Mouse (Mus musculus): ENCODE data around the gene Tcf21. TPM values are rescaled to one million over a fixed set of nuclear protein-coding genes. Genes with fewer than 3 reads are reported as not detected.
A peak's percentile ranks its signal among the peaks of the same experiment; 100 is the strongest.

Gene Tcf21
- not detected in 2 replicates for total RNA-seq (2015)
- not detected in 2 replicates for total RNA-seq (2017)

- ATAC-seq (replicated peaks; ENCODE audit: poor library complexity): no peak
These were observed at the start of gene Tcf21 for GRCm38 (mm10) chr10:22819871-22820590. TSS of gene Tcf21 (minus strand) at chr10:22820174.

- ATAC-seq (replicated peaks; ENCODE audit: poor library complexity): no peak
These were observed 48.5 kb upstream of the Tcf21 start for GRCm38 (mm10) chr10:22868386-22868918.

GRCm38 (mm10) chr10:22867210-22867609 is 47.2 kb upstream of the Tcf21 start:
- peak; percentile 87 for ATAC-seq (replicated peaks; ENCODE audit: poor library complexity)

- no peak for ATAC-seq (replicated peaks; ENCODE audit: poor library complexity)
These were observed 38.1 kb upstream of the Tcf21 start for GRCm38 (mm10) chr10:22858111-22858510.

GRCm38 (mm10) chr10:22854330-22854729 is 34.4 kb upstream of the Tcf21 start:
- no peak for ATAC-seq (replicated peaks; ENCODE audit: poor library complexity)

- ATAC-seq (replicated peaks; ENCODE audit: poor library complexity): no peak
These were observed 25.4 kb upstream of the Tcf21 start for GRCm38 (mm10) chr10:22845351-22845750.

GRCm38 (mm10) chr10:22844731-22845130 is 24.8 kb upstream of the Tcf21 start:
- ATAC-seq (replicated peaks; ENCODE audit: poor library complexity): no peak

GRCm38 (mm10) chr10:22843440-22844361 is 23.7 kb upstream of the Tcf21 start:
- no peak for ATAC-seq (replicated peaks; ENCODE audit: poor library complexity)

- ATAC-seq (replicated peaks; ENCODE audit: poor library complexity): no peak
These were observed 22.9 kb upstream of the Tcf21 start for GRCm38 (mm10) chr10:22842781-22843439.

- no peak for ATAC-seq (replicated peaks; ENCODE audit: poor library complexity)
These were observed 22.1 kb upstream of the Tcf21 start for GRCm38 (mm10) chr10:22842113-22842512.

GRCm38 (mm10) chr10:22826244-22826643 is 6.3 kb upstream of the Tcf21 start:
- no peak for ATAC-seq (replicated peaks; ENCODE audit: poor library complexity)

- no peak for ATAC-seq (replicated peaks; ENCODE audit: poor library complexity)
These were observed 2.9 kb upstream of the Tcf21 start for GRCm38 (mm10) chr10:22822896-22823295.

GRCm38 (mm10) chr10:22822486-22822885 is 2.5 kb upstream of the Tcf21 start:
- no peak for ATAC-seq (replicated peaks; ENCODE audit: poor library complexity)

GRCm38 (mm10) chr10:22821709-22822108 is 1.7 kb upstream of the Tcf21 start:
- ATAC-seq (replicated peaks; ENCODE audit: poor library complexity): no peak

GRCm38 (mm10) chr10:22821267-22821666 is 1.3 kb upstream of the Tcf21 start:
- ATAC-seq (replicated peaks; ENCODE audit: poor library complexity): no peak

GRCm38 (mm10) chr10:22820841-22821240 is 867 bp upstream of the Tcf21 start:
- ATAC-seq (replicated peaks; ENCODE audit: poor library complexity): no peak

- ATAC-seq (replicated peaks; ENCODE audit: poor library complexity): 0 out of 2 replicates have a peak, but pooled peaks have one; percentile 23
These were observed 619 bp downstream of the Tcf21 start for GRCm38 (mm10) chr10:22819239-22819870.

- ATAC-seq (replicated peaks; ENCODE audit: poor library complexity): no peak
These were observed 1.3 kb downstream of the Tcf21 start for GRCm38 (mm10) chr10:22818600-22819238.

- no peak for ATAC-seq (replicated peaks; ENCODE audit: poor library complexity)
These were observed 2.0 kb downstream of the Tcf21 start for GRCm38 (mm10) chr10:22817976-22818375.

- ATAC-seq (replicated peaks; ENCODE audit: poor library complexity): no peak
These were observed 2.4 kb downstream of the Tcf21 start for GRCm38 (mm10) chr10:22817561-22817960.
